Mouse (Mus musculus) c-Kit-positive CD71-positive TER-119-positive erythroid progenitor cells, embryonic 14.5 days (primary cell): ENCODE results near the gene Csnk1d.
A peak's percentile ranks its signal among the peaks of the same experiment; 100 is the strongest.

ENCODE experiments used
- DNase-seq: peaks from one replicate; pipeline ENCODE4 v3.0.0-alpha.2; 2013; ENCODE audit warnings: low spot score

The Csnk1d gene

GRCm38 (mm10) chr11:120987608-120988007 is 3.5 kb downstream of the Csnk1d start:
- DNase-seq: no peak

- DNase-seq: no peak
These were observed 6.4 kb downstream of the Csnk1d start for GRCm38 (mm10) chr11:120984448-120985330.

GRCm38 (mm10) chr11:120982459-120982858 is 8.7 kb downstream of the Csnk1d start:
- DNase-seq: no peak

- no peak for DNase-seq
These were observed 9.5 kb downstream of the Csnk1d start for GRCm38 (mm10) chr11:120981661-120982060.

- peak; percentile 90 for DNase-seq
These were observed 10.6 kb downstream of the Csnk1d start for GRCm38 (mm10) chr11:120980427-120981035.

GRCm38 (mm10) chr11:120979711-120980426 is 11.3 kb downstream of the Csnk1d start:
- peak; percentile 32 for DNase-seq

GRCm38 (mm10) chr11:120973318-120973717 is 17.8 kb downstream of the Csnk1d start:
- DNase-seq: no peak

- no peak for DNase-seq
These were observed 19.9 kb downstream of the Csnk1d start for GRCm38 (mm10) chr11:120971237-120971636.

- DNase-seq: no peak
These were observed 21.4 kb downstream of the Csnk1d start for GRCm38 (mm10) chr11:120969742-120970141.

GRCm38 (mm10) chr11:120965587-120965986 is 25.5 kb downstream of the Csnk1d start:
- DNase-seq: no peak

GRCm38 (mm10) chr11:120964195-120965157 is 26.7 kb downstream of the Csnk1d start:
- DNase-seq: no peak

GRCm38 (mm10) chr11:120962909-120963308 is 28.2 kb downstream of the Csnk1d start:
- no peak for DNase-seq

GRCm38 (mm10) chr11:120962050-120962771 is 28.9 kb downstream of the Csnk1d start:
- no peak for DNase-seq

GRCm38 (mm10) chr11:120961594-120961993 is 29.5 kb downstream of the Csnk1d start:
- DNase-seq: no peak

- no peak for DNase-seq
These were observed 30.9 kb downstream of the Csnk1d start for GRCm38 (mm10) chr11:120960248-120960647.

GRCm38 (mm10) chr11:120959564-120959963 is 31.6 kb downstream of the Csnk1d start:
- DNase-seq: no peak

- DNase-seq: no peak
These were observed 32.1 kb downstream of the Csnk1d start for GRCm38 (mm10) chr11:120959066-120959465.

GRCm38 (mm10) chr11:120957731-120958257 is 33.3 kb downstream of the Csnk1d start:
- no peak for DNase-seq

GRCm38 (mm10) chr11:120957052-120957451 is 34.1 kb downstream of the Csnk1d start:
- no peak for DNase-seq

- DNase-seq: no peak
These were observed 35.4 kb downstream of the Csnk1d start for GRCm38 (mm10) chr11:120955701-120956100.

- no peak for DNase-seq
These were observed 36.2 kb downstream of the Csnk1d start for GRCm38 (mm10) chr11:120954936-120955335.
